Comparison of ENCODE assay signal across 8 mouse cellular contexts in genomic region chr17:12031203-12031942, GRCm38 (mm10).
DNase-seq lines count a peak whose midpoint lies in the region; ATAC-seq lines count a peak whose summit lies in the region.

No protein-coding gene starts in this region.

- H3K4me3 ChIP-seq in limb, embryonic 12.5 days (replicated peaks) = 0 out of 2 replicates have a peak overlapping the region, but pooled peaks have one; percentile 9
- H3K4me3 ChIP-seq in midbrain, embryonic 13.5 days (replicated peaks) = no peak overlapping the region
- no peak overlapping the region for H3K4me3 ChIP-seq in stomach, embryonic 15.5 days (replicated peaks)

- H3K9me3 ChIP-seq in limb, embryonic 12.5 days = no peaks in the 10 kb centered on the region
- H3K9me3 ChIP-seq in midbrain, embryonic 13.5 days = no peaks in the 10 kb centered on the region
- H3K9me3 ChIP-seq in stomach, embryonic 15.5 days = no peaks in the 10 kb centered on the region

- H3K27me3 ChIP-seq in limb, embryonic 12.5 days = peaks cover 17% of the 10 kb centered on the region
- no peaks in the 10 kb centered on the region for H3K27me3 ChIP-seq in midbrain, embryonic 13.5 days
- no peaks in the 10 kb centered on the region for H3K27me3 ChIP-seq in stomach, embryonic 15.5 days (replicated peaks)

- no peak overlapping the region for H3K9ac ChIP-seq in limb, embryonic 12.5 days (replicated peaks)
- no peak overlapping the region for H3K9ac ChIP-seq in midbrain, embryonic 13.5 days (replicated peaks)
- no peak overlapping the region for H3K9ac ChIP-seq in stomach, embryonic 15.5 days

- H3K4me1 ChIP-seq in limb, embryonic 12.5 days (replicated peaks) = peaks cover 32% of the 10 kb centered on the region
- H3K4me1 ChIP-seq in midbrain, embryonic 13.5 days (replicated peaks) = peaks cover 25% of the 10 kb centered on the region
- peaks cover 10% of the 10 kb centered on the region for H3K4me1 ChIP-seq in stomach, embryonic 15.5 days

- H3K27ac ChIP-seq in limb, embryonic 12.5 days = no peak overlapping the region
- no peak overlapping the region for H3K27ac ChIP-seq in midbrain, embryonic 13.5 days
- no peak overlapping the region for H3K27ac ChIP-seq in stomach, embryonic 15.5 days

- H3K4me2 ChIP-seq in limb, embryonic 12.5 days = peak overlapping the region; percentile 33
- H3K4me2 ChIP-seq in midbrain, embryonic 13.5 days (replicated peaks) = peak overlapping the region; percentile 15
- H3K4me2 ChIP-seq in stomach, embryonic 15.5 days = 0 out of 2 replicates have a peak overlapping the region, but pooled peaks have one; percentile 16

- H3K36me3 ChIP-seq in limb, embryonic 12.5 days = no peaks in the 10 kb centered on the region
- no peaks in the 10 kb centered on the region for H3K36me3 ChIP-seq in midbrain, embryonic 13.5 days
- no peaks in the 10 kb centered on the region for H3K36me3 ChIP-seq in stomach, embryonic 15.5 days

- under 1% methylated on average over 10 of the region's 10 CpGs for WGBS in limb, embryonic 12.5 days
- WGBS in midbrain, embryonic 13.5 days = 3% methylated on average over 10 of the region's 10 CpGs
- WGBS in stomach, embryonic 15.5 days = 4% methylated on average over 10 of the region's 10 CpGs

- ATAC-seq in limb, embryonic 12.5 days (ENCODE audit: insufficient number of reproducible peaks, insufficient read depth, low FRiP score, low TSS enrichment, low read depth) = no peak
- peak; percentile 71 for ATAC-seq in midbrain, embryonic 13.5 days
- no peak for ATAC-seq in stomach, embryonic 15.5 days (ENCODE audit: insufficient read depth, low FRiP score, low read depth)

- peak; percentile 52 for DNase-seq in 3134 (ENCODE audit: extremely low read depth, insufficient read length, low spot score)
- peak; percentile 75 for DNase-seq in ZHBTc4 (ENCODE audit: low read depth, low spot score)
- DNase-seq in embryo, embryonic 10.5 days (ENCODE audit: low spot score) = peak; percentile 81
- DNase-seq in heart, adult 8-10 months (ENCODE audit: low spot score) = peak; percentile 14
- peak; percentile 59 for DNase-seq in kidney, adult 9 months

Comparison
In these comparisons a context has a peak if more than half of its experiments do, and no peak if none do; other contexts are left out.
1. DNase-seq: peak in every context shown above with its lines; median percentile 81 in embryo, embryonic 10.5 days; 75 in ZHBTc4; 59 in kidney, adult 9 months; 52 in 3134; 14 in heart, adult 8-10 months.